Mouse (Mus musculus) lung, embryonic 14.5 days (tissue): Measurements from ENCODE around the gene Tacr1. TPM values are rescaled to one million over a fixed set of nuclear protein-coding genes. Genes with fewer than 3 reads are reported as not detected.
A peak's percentile ranks its signal among the peaks of the same experiment; 100 is the strongest.
"Not testable (repeated sequence)": the region's sequence is repeated elsewhere in the genome, so short reads cannot be mapped to it uniquely, and the experiment has no call there.

ENCODE experiments used
- ATAC-seq: fragments of 200-750 bp; cut with Nextera tagmentation; 2 replicates; pipeline ENCODE4 v1.8.0; 2017; ENCODE audit warnings: mild to moderate bottlenecking, moderate TSS enrichment, moderate library complexity; ENCODE audit not compliant: insufficient read depth
- DNase-seq: peaks from one replicate; pipeline ENCODE4 v3.0.0-alpha.2; 2015
- H3K27ac ChIP-seq: fragments of 300-500 bp; sonication (generic); 2 replicates; pipeline ENCODE4 v1.5.1; 2014; ENCODE audit warnings: low read depth, mild to moderate bottlenecking, moderate library complexity
- H3K27me3 ChIP-seq: fragments of 300-500 bp; sonication (generic); 2 replicates; pipeline ENCODE4 v1.6.1; 2014; ENCODE audit warnings: low read length, control low read depth; ENCODE audit not compliant: insufficient read depth
- H3K36me3 ChIP-seq: fragments of 300-500 bp; sonication (generic); 2 replicates; pipeline ENCODE4 v1.6.1; 2014; ENCODE audit warnings: control low read depth; ENCODE audit not compliant: insufficient read depth
- H3K4me1 ChIP-seq: fragments of 300-500 bp; sonication (generic); 2 replicates; pipeline ENCODE4 v1.6.1; 2014; ENCODE audit warnings: antibody characterized with exemption, control low read depth; ENCODE audit not compliant: insufficient read depth
- H3K4me2 ChIP-seq: fragments of 300-500 bp; sonication (generic); 2 replicates; pipeline ENCODE4 v1.6.1; 2014; ENCODE audit warnings: mild to moderate bottlenecking
- H3K4me3 ChIP-seq: fragments of 300-500 bp; sonication (generic); 2 replicates; pipeline ENCODE4 v1.5.1; 2014; ENCODE audit warnings: low read depth, low read length
- H3K9ac ChIP-seq: fragments of 300-500 bp; sonication (generic); 2 replicates; pipeline ENCODE4 v1.6.1; 2014
- H3K9me3 ChIP-seq: fragments of 300-500 bp; sonication (generic); 2 replicates; pipeline ENCODE4 v1.6.1; 2016; ENCODE audit warnings: low read depth, low read length, control low read depth
- CTCF ChIP-seq: IDR thresholded peaks from 2 replicates; pipeline ENCODE4 v1.5.1; 2016; ENCODE audit warnings: antibody characterized with exemption, low read depth
- WGBS: fragments of 180-500 bp; shearing (Covaris S2); extraction: QIAGEN DNeasy Blood & Tissue Kit; methylation state at CpG from one replicate; pipeline ENCODE4 v1.1.7; 2014; 5-methylcytosine and 5-hydroxymethylcytosine counted together
- polyA plus RNA-seq: library from polyadenylated mRNA; unstranded; fragments of >200 nt; fragmentation: Nextera tagmentation; extraction: Ambion mirVana; gene quantifications from 2 replicates; pipeline ENCODE4 v1.2.1, GENCODE M21; 2014

Gene Tacr1
- polyA plus RNA-seq, 1 experiment from 2014 or later: 1.0 TPM

DNA sequence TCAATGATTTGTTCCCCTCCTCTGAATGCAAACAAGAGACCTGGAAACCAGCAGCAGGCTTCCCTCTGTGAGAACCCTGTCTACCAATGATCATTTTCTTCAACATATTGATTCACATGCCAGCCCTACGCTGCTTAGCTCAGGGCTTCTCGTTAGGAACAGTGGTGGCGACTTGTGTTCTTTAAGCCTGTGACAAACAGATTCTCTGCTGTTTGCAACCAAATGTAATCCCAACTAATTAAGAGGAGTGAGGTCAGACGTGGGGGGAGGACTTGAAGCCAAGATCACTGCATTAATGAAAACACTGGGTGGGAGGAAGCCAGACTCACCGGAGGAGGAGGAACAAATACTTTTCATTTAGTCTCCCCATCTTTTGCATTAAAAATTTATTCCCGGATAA, 27.6 kb downstream of the Tacr1 start:
- no peaks in the 10 kb centered on the region for H3K9me3 ChIP-seq
- H3K27me3 ChIP-seq: no peaks in the 10 kb centered on the region
- no peaks in the 10 kb centered on the region for H3K4me1 ChIP-seq
- H3K36me3 ChIP-seq: no peaks in the 10 kb centered on the region
- no peak for TF ChIP-seq CTCF
- no peak overlapping the region for H3K27ac ChIP-seq
- no peak overlapping the region for H3K9ac ChIP-seq
- H3K4me3 ChIP-seq: no peak overlapping the region
- H3K4me2 ChIP-seq: no peak overlapping the region
- no peak for ATAC-seq
- no peak for DNase-seq
- 68% methylated on average over 6 of the region's 6 CpGs for WGBS

DNA sequence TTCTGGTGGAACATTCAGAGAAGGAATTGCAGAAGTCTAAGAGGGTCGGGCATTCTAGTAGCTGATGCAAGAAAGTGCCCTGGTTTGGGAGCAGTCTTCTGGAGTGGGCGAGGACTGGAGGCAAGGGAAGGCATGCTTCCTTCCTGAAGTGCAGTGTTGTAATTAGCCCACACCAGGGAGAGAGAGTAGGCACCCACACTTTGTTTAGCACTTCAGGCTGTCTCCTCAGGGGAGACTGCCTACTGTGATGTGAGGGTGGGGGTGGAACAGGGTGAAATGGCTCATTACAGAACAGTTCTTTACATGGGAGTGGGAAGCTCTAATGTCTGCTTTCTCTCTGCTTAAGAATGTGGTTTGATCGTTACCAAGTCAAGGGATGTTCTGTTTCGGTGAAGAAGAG, 35.0 kb downstream of the Tacr1 start:
- H3K27ac ChIP-seq: no peak overlapping the region
- H3K9me3 ChIP-seq: no peaks in the 10 kb centered on the region

DNA sequence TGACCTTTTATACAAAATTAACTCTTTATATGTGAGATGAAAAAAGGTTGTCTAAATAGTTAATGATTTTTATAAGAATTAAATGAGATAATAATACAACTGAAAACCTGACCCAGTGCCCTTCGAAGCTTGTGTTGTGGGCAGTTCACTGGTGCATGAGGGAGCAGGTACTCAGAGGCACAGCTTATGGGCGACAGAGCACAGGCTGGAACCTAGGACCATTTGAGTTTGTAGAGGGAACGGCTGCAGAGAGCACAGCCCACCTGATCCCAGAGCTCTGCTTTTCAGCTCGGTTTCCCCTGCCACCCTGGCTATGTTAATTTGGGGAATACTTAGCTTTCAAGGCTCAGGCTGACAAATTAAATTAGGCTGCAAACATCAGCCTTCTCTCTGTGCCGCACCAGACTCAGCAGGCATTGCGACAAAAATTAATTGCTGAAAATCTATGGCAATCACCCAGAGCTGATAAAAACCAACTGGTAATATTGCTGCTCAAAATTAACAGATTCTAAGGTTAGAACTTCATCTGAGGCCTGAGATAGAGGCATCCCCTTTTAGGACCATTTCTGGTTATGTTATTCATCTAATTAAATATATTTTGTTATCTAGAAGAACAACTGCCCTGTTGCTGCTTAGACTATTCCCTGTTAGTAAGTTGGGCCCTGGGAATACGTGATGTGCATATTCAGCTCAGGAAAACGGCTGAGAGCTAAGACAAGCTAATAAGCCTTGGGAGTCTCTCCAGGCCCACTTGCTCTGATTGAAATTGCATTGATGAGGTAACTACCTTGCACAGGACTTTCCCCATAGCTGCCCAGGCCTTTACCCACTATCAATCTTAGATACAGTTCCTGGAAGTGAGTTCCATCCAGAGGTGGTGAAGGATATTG, 50.3 kb downstream of the Tacr1 start:
- not testable (repeated sequence) for H3K27me3 ChIP-seq, H3K9ac ChIP-seq, DNase-seq, H3K27ac ChIP-seq, H3K36me3 ChIP-seq, H3K4me1 ChIP-seq, H3K9me3 ChIP-seq, H3K4me3 ChIP-seq, ATAC-seq, H3K4me2 ChIP-seq
- 75% methylated on average over 8 of the region's 8 CpGs for WGBS

More for the DNA sequence above, 35.0 kb downstream of the Tacr1 start:
- no peak overlapping the region for H3K4me2 ChIP-seq
- H3K36me3 ChIP-seq: no peaks in the 10 kb centered on the region
- DNase-seq (no peak), ATAC-seq (no peak)
- no peaks in the 10 kb centered on the region for H3K27me3 ChIP-seq
- H3K4me1 ChIP-seq: no peaks in the 10 kb centered on the region
- 72% methylated on average over 4 of the region's 4 CpGs for WGBS
- no peak overlapping the region for H3K9ac ChIP-seq
- TF ChIP-seq CTCF: no peak
- H3K4me3 ChIP-seq: no peak overlapping the region

DNA sequence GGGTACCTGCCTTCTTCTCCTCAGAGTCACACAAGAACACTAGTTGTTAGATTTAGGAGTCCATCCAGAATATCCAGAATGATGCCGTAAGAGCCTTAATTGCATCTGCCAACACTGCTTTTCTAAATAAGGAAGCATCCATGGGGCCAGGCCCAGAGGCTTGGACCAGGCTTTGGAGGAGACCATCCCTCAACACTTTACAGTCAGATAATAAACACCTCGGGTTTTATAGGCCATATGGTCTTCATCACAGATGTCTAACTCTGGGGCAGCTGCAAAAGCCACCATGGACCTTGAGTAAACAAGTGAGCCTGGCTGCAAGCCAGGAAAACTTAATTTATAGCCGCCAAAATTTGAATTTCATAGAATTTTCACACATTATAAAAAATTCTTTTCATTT, 53.1 kb downstream of the Tacr1 start:
- H3K9me3 ChIP-seq: no peaks in the 10 kb centered on the region
- 35% methylated on average over 3 of the region's 3 CpGs for WGBS
- H3K4me2 ChIP-seq: no peak overlapping the region
- no peak for TF ChIP-seq CTCF
- H3K4me3 ChIP-seq: no peak overlapping the region
- no peak overlapping the region for H3K9ac ChIP-seq
- DNase-seq: peak; percentile 87
- ATAC-seq: peak; percentile 93
- H3K27ac ChIP-seq: no peak overlapping the region
- H3K27me3 ChIP-seq: no peaks in the 10 kb centered on the region
- no peaks in the 10 kb centered on the region for H3K4me1 ChIP-seq
- no peaks in the 10 kb centered on the region for H3K36me3 ChIP-seq

DNA sequence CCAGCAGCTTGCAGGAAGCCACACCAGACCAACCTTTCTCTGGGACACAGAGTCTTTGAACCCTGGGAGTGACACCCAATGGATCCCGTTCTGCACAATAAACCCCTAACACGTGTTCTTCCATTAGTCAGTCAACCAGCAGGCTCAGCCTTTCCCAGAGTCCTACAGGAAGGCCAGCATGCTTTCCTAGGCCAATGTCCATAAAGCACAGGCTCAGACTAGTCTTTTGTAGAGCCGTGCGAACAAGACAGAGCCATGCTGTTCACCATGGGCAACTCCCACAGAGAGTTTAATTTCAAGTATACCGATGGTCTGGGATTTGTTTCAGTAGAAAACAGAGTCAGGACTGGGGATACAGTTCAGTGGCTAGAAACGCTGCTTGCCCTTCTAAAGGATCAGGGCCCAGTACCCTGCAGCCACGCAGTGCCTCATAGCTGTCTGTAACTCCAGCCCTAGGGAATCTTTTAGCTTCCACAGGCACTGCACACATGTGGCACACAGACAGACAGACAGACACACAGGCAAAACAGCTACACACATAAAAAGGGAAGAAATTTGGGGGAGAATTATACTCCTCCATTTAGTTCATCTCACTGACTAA, 55.1 kb downstream of the Tacr1 start:
- no peak for TF ChIP-seq CTCF
- H3K4me2 ChIP-seq: no peak overlapping the region
- no peaks in the 10 kb centered on the region for H3K9me3 ChIP-seq
- no peaks in the 10 kb centered on the region for H3K4me1 ChIP-seq
- no peak overlapping the region for H3K4me3 ChIP-seq
- ATAC-seq (no peak), DNase-seq (no peak)
- H3K9ac ChIP-seq: no peak overlapping the region
- H3K27me3 ChIP-seq: no peaks in the 10 kb centered on the region
- H3K27ac ChIP-seq: no peak overlapping the region
- WGBS: 85% methylated on average over 7 of the region's 7 CpGs
- no peaks in the 10 kb centered on the region for H3K36me3 ChIP-seq

DNA sequence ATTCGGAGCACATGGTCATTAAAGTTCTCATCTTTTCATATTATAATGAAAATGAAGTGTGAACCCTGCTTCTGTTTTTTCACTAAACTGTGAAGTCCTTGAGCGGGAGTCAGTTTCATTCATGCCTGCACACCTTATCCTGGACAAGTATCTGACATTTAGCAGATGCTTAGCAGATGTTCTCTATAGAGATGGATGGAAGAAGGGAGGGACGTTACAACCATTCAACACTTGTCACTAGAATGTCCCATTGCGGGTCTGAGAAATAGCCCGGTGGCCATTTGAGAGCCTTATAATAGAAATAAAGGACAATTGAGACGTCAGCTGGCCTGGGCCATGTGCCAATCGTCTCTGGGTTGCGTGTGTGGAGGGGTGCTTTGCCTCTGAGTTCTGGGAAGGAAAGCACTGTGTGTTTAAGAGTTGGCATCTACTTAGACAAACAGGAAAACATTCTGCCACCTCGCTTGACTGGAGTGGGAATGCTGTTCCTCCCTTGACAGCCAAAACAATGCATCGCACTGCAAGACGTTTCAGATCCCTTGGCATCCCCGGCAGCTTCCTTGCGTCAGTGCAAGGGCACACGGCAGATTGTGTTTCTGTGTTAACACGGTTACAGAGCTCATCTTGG, 56.7 kb downstream of the Tacr1 start:
- 67% methylated on average over 15 of the region's 15 CpGs for WGBS
- H3K4me2 ChIP-seq: no peak overlapping the region
- no peak overlapping the region for H3K9ac ChIP-seq
- no peak overlapping the region for H3K4me3 ChIP-seq
- DNase-seq (no peak), ATAC-seq (no peak)
- H3K9me3 ChIP-seq: no peaks in the 10 kb centered on the region
- H3K4me1 ChIP-seq: no peaks in the 10 kb centered on the region
- no peak for TF ChIP-seq CTCF
- H3K27me3 ChIP-seq: no peaks in the 10 kb centered on the region
- no peak overlapping the region for H3K27ac ChIP-seq
- no peaks in the 10 kb centered on the region for H3K36me3 ChIP-seq

DNA sequence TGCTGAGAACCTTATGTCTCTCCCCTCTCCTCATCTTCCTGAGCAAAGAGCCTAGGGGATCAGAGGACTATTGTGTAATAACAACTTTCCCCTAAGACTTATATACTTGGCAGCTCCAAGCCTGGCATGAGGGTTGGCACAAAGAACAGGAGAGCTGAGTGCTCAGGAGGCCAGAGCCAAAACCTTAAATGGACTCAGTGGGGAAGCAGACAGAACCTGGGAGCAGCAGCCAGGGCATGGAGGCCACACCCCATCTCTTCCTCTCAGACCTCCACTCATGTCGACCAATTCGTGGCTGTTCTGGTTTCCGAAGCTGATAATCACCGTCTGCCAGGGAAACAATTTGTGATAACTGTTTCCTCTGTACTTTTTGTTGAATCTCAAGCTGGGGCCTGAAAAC, 61.0 kb downstream of the Tacr1 start:
- no peaks in the 10 kb centered on the region for H3K36me3 ChIP-seq
- no peak for DNase-seq
- no peak overlapping the region for H3K4me3 ChIP-seq
- no peak; the same call in 1 of the 2 replicates for ATAC-seq
- H3K9me3 ChIP-seq: no peaks in the 10 kb centered on the region
- no peak overlapping the region for H3K9ac ChIP-seq
- H3K27ac ChIP-seq: no peak overlapping the region
- H3K27me3 ChIP-seq: no peaks in the 10 kb centered on the region
- H3K4me2 ChIP-seq: no peak overlapping the region
- WGBS: 46% methylated on average over 4 of the region's 4 CpGs
- no peak for TF ChIP-seq CTCF
- no peaks in the 10 kb centered on the region for H3K4me1 ChIP-seq
